Mouse (Mus musculus) neural tube, embryonic 15.5 days (tissue): Measurements from ENCODE around the gene Skiv2l. TPM values are rescaled to one million over a fixed set of nuclear protein-coding genes. Genes with fewer than 3 reads are reported as not detected.

ENCODE experiments used
- ATAC-seq: fragments of 200-750 bp; cut with Nextera tagmentation; 2 replicates; pipeline ENCODE4 v1.8.0; 2017; ENCODE audit warnings: mild to moderate bottlenecking, moderate TSS enrichment, moderate library complexity; ENCODE audit not compliant: low FRiP score
- H3K27ac ChIP-seq: fragments of 300-500 bp; sonication (generic); replicated peaks from 2 replicates; pipeline ENCODE4 v1.5.1; 2015; ENCODE audit warnings: mild to moderate bottlenecking, inconsistent platforms
- H3K27me3 ChIP-seq: fragments of 300-500 bp; sonication (generic); replicated peaks from 2 replicates; pipeline ENCODE4 v1.6.1; 2015; ENCODE audit warnings: inconsistent platforms
- H3K36me3 ChIP-seq: fragments of 300-500 bp; sonication (generic); 2 replicates; pipeline ENCODE4 v1.6.1; 2015; ENCODE audit warnings: inconsistent platforms
- H3K4me1 ChIP-seq: fragments of 300-500 bp; sonication (generic); 2 replicates; pipeline ENCODE4 v1.6.1; 2015; ENCODE audit warnings: inconsistent platforms
- H3K4me2 ChIP-seq: fragments of 300-500 bp; sonication (generic); 2 replicates; pipeline ENCODE4 v1.6.1; 2015; ENCODE audit warnings: inconsistent platforms, mild to moderate bottlenecking, moderate library complexity
- H3K4me3 ChIP-seq: fragments of 300-500 bp; sonication (generic); replicated peaks from 2 replicates; pipeline ENCODE4 v1.5.1; 2015; ENCODE audit warnings: mild to moderate bottlenecking, inconsistent platforms
- H3K9ac ChIP-seq: fragments of 300-500 bp; sonication (generic); replicated peaks from 2 replicates; pipeline ENCODE4 v1.6.1; 2015; ENCODE audit warnings: mild to moderate bottlenecking, inconsistent platforms
- H3K9me3 ChIP-seq: fragments of 300-500 bp; sonication (generic); replicated peaks from 2 replicates; pipeline ENCODE4 v1.6.1; 2016; ENCODE audit warnings: inconsistent platforms
- WGBS: fragments of 180-500 bp; shearing (Covaris S2); methylation state at CpG from one replicate; pipeline ENCODE4 v1.1.7; 2015; ENCODE audit warnings: mixed read lengths; 5-methylcytosine and 5-hydroxymethylcytosine counted together
- polyA plus RNA-seq: library from polyadenylated mRNA; unstranded; fragments of >200 nt; fragmentation: Nextera tagmentation; extraction: Ambion mirVana; gene quantifications from 2 replicates; pipeline ENCODE4 v1.2.1, GENCODE M21; 2015

The Skiv2l gene
- polyA plus RNA-seq, 1 experiment from 2014 or later: 57.4 TPM

- no peak within 1 kb of the TSS for H3K4me3 ChIP-seq
- ATAC-seq: no peak
- H3K4me2 ChIP-seq: no peak within 1 kb of the TSS
- H3K9ac ChIP-seq: no peak within 1 kb of the TSS
- no peaks in the 10 kb centered on the region for H3K27me3 ChIP-seq
- no peaks in the 10 kb centered on the region for H3K4me1 ChIP-seq
- H3K27ac ChIP-seq: no peak within 1 kb of the TSS
- H3K36me3 ChIP-seq: no peaks in the 10 kb centered on the region; the same call in 1 of the 2 replicates
- WGBS: 69% methylated on average over 8 of the region's 8 CpGs
- no peaks in the 10 kb centered on the region for H3K9me3 ChIP-seq
Measured at GRCm38 (mm10) chr17:34862416-34863081, 12.5 kb upstream of the Skiv2l start, which contains the start of gene Cfb. Gene Cfb (minus strand): TSS chr17:34862518.

- ATAC-seq: no peak
- no peaks in the 10 kb centered on the region for H3K27me3 ChIP-seq
Measured at GRCm38 (mm10) chr17:34861704-34862415, 11.8 kb upstream of the Skiv2l start.

GRCm38 (mm10) chr17:34860514-34860913, 10.5 kb upstream of the Skiv2l start:
- WGBS: 90% methylated on average over 9 of the region's 9 CpGs
- Histone ChIP-seq H3K36me3 (peaks cover 15% of the 10 kb centered on the region), H3K27me3 (no peaks in the 10 kb centered on the region), H3K4me1 (no peaks in the 10 kb centered on the region), H3K4me2 (no peak overlapping the region), H3K4me3 (no peak overlapping the region), H3K27ac (no peak overlapping the region), H3K9ac (no peak overlapping the region), H3K9me3 (no peaks in the 10 kb centered on the region)
- no peak for ATAC-seq

More at GRCm38 (mm10) chr17:34861704-34862415, 11.8 kb upstream of the Skiv2l start:
- Histone ChIP-seq H3K4me1 (no peaks in the 10 kb centered on the region), H3K9me3 (no peaks in the 10 kb centered on the region), H3K4me3 (no peak overlapping the region), H3K4me2 (no peak overlapping the region), H3K9ac (no peak overlapping the region), H3K36me3 (peaks cover 1% of the 10 kb centered on the region; the same call in 1 of the 2 replicates), H3K27ac (no peak overlapping the region)
- 70% methylated on average over 13 of the region's 13 CpGs for WGBS

- Histone ChIP-seq H3K36me3 (peaks cover 32% of the 10 kb centered on the region), H3K27ac (no peak overlapping the region), H3K27me3 (no peaks in the 10 kb centered on the region), H3K4me3 (no peak overlapping the region), H3K9me3 (no peaks in the 10 kb centered on the region), H3K9ac (no peak overlapping the region), H3K4me2 (no peak overlapping the region), H3K4me1 (no peaks in the 10 kb centered on the region)
- 88% methylated on average over 4 of the region's 4 CpGs for WGBS
- no peak for ATAC-seq
Measured at GRCm38 (mm10) chr17:34858670-34859069, 8.7 kb upstream of the Skiv2l start.

- Histone ChIP-seq H3K27me3 (no peaks in the 10 kb centered on the region), H3K36me3 (peaks cover 48% of the 10 kb centered on the region), H3K9me3 (no peaks in the 10 kb centered on the region), H3K4me3 (no peak overlapping the region), H3K27ac (no peak overlapping the region), H3K4me2 (no peak overlapping the region), H3K9ac (no peak overlapping the region), H3K4me1 (peaks cover 11% of the 10 kb centered on the region)
- WGBS: 47% methylated on average over 3 of the region's 3 CpGs
- no peak for ATAC-seq
Measured at GRCm38 (mm10) chr17:34855825-34856224, 5.8 kb upstream of the Skiv2l start.

- H3K4me2 ChIP-seq: no peak overlapping the region
- H3K9ac ChIP-seq: no peak overlapping the region
- H3K27me3 ChIP-seq: no peaks in the 10 kb centered on the region
- peaks cover 14% of the 10 kb centered on the region for H3K4me1 ChIP-seq
- no peaks in the 10 kb centered on the region for H3K9me3 ChIP-seq
- 86% methylated on average over 3 of the region's 3 CpGs for WGBS
- H3K4me3 ChIP-seq: no peak overlapping the region
- ATAC-seq: no peak
- no peak overlapping the region for H3K27ac ChIP-seq
- peaks cover 48% of the 10 kb centered on the region for H3K36me3 ChIP-seq
Measured at GRCm38 (mm10) chr17:34854761-34855160, 4.8 kb upstream of the Skiv2l start.

- no peak for ATAC-seq
- WGBS: 81% methylated on average over 8 of the region's 8 CpGs
- Histone ChIP-seq H3K4me1 (peaks cover 25% of the 10 kb centered on the region), H3K27me3 (no peaks in the 10 kb centered on the region), H3K27ac (no peak overlapping the region), H3K9ac (no peak overlapping the region), H3K9me3 (no peaks in the 10 kb centered on the region), H3K4me3 (no peak overlapping the region), H3K4me2 (no peak overlapping the region), H3K36me3 (peaks cover 48% of the 10 kb centered on the region)
Measured at GRCm38 (mm10) chr17:34853511-34853910, 3.5 kb upstream of the Skiv2l start.

- no peak; the same call in 1 of the 2 replicates for ATAC-seq
- no peaks in the 10 kb centered on the region for H3K9me3 ChIP-seq
- peak overlapping the region; percentile 95 for H3K4me2 ChIP-seq
- peaks cover 60% of the 10 kb centered on the region for H3K36me3 ChIP-seq
- peak overlapping the region; percentile 91 for H3K4me3 ChIP-seq
- H3K9ac ChIP-seq: peak overlapping the region; percentile 95
- no peaks in the 10 kb centered on the region for H3K27me3 ChIP-seq
- H3K4me1 ChIP-seq: peaks cover 25% of the 10 kb centered on the region
- 2% methylated on average over 25 of the region's 25 CpGs for WGBS
- H3K27ac ChIP-seq: peak overlapping the region; percentile 74
Measured at GRCm38 (mm10) chr17:34850517-34851125, 611 bp upstream of the Skiv2l start.

GRCm38 (mm10) chr17:34847615-34848014, 2.4 kb downstream of the Skiv2l start:
- Histone ChIP-seq H3K9ac (no peak overlapping the region), H3K4me1 (peaks cover 25% of the 10 kb centered on the region), H3K36me3 (peaks cover 62% of the 10 kb centered on the region), H3K27ac (no peak overlapping the region), H3K9me3 (no peaks in the 10 kb centered on the region), H3K4me3 (no peak overlapping the region), H3K4me2 (no peak overlapping the region), H3K27me3 (no peaks in the 10 kb centered on the region)
- ATAC-seq: no peak
- whole genome bisulfite sequencing: 94% methylated on average over 7 of the region's 7 CpGs

- H3K4me3 ChIP-seq: no peak overlapping the region
- peaks cover 25% of the 10 kb centered on the region for H3K4me1 ChIP-seq
- no peak overlapping the region for H3K4me2 ChIP-seq
- H3K9me3 ChIP-seq: no peaks in the 10 kb centered on the region
- ATAC-seq: no peak
- H3K27ac ChIP-seq: no peak overlapping the region
- H3K36me3 ChIP-seq: peaks cover 62% of the 10 kb centered on the region
- H3K9ac ChIP-seq: no peak overlapping the region
- no peaks in the 10 kb centered on the region for H3K27me3 ChIP-seq
- WGBS: 93% methylated on average over 6 of the region's 6 CpGs
Measured at GRCm38 (mm10) chr17:34847192-34847591, 2.8 kb downstream of the Skiv2l start.

GRCm38 (mm10) chr17:34844884-34845283, 5.1 kb downstream of the Skiv2l start:
- peaks cover 11% of the 10 kb centered on the region for H3K4me1 ChIP-seq
- H3K27me3 ChIP-seq: no peaks in the 10 kb centered on the region
- 95% methylated on average over 13 of the region's 13 CpGs for WGBS
- H3K9me3 ChIP-seq: no peaks in the 10 kb centered on the region
- no peak for ATAC-seq
- no peak overlapping the region for H3K27ac ChIP-seq
- H3K9ac ChIP-seq: no peak overlapping the region
- H3K4me3 ChIP-seq: no peak overlapping the region
- H3K36me3 ChIP-seq: peaks cover 82% of the 10 kb centered on the region
- no peak overlapping the region for H3K4me2 ChIP-seq
